Mouse (Mus musculus) midbrain, embryonic 12.5 days (tissue): ENCODE data around the gene Lsg1. TPM values are rescaled to one million over a fixed set of nuclear protein-coding genes. Genes with fewer than 3 reads are reported as not detected.

ENCODE experiments used
- ATAC-seq: fragments of 200-750 bp; cut with Nextera tagmentation; 2 replicates; pipeline ENCODE4 v1.8.0; 2017; ENCODE audit warnings: low read depth, moderate TSS enrichment, moderate library complexity; ENCODE audit not compliant: low FRiP score
- H3K27ac ChIP-seq: fragments of 300-500 bp; sonication (generic); replicated peaks from 2 replicates; pipeline ENCODE4 v1.5.1; 2016; ENCODE audit warnings: mild to moderate bottlenecking
- H3K27me3 ChIP-seq: fragments of 300-500 bp; sonication (generic); 2 replicates; pipeline ENCODE4 v1.6.1; 2016; ENCODE audit warnings: mild to moderate bottlenecking
- H3K36me3 ChIP-seq: fragments of 300-500 bp; sonication (generic); 2 replicates; pipeline ENCODE4 v1.6.1; 2016
- H3K4me1 ChIP-seq: fragments of 300-500 bp; sonication (generic); 2 replicates; pipeline ENCODE4 v1.6.1; 2016
- H3K4me2 ChIP-seq: fragments of 300-500 bp; sonication (generic); replicated peaks from 2 replicates; pipeline ENCODE4 v1.6.1; 2016; ENCODE audit warnings: mild to moderate bottlenecking, moderate library complexity
- H3K4me3 ChIP-seq: fragments of 300-500 bp; sonication (generic); 2 replicates; pipeline ENCODE4 v1.5.1; 2016; ENCODE audit warnings: mild to moderate bottlenecking
- H3K9ac ChIP-seq: fragments of 300-500 bp; sonication (generic); replicated peaks from 2 replicates; pipeline ENCODE4 v1.6.1; 2016; ENCODE audit warnings: mild to moderate bottlenecking, moderate library complexity
- H3K9me3 ChIP-seq: fragments of 300-500 bp; sonication (generic); 2 replicates; pipeline ENCODE4 v1.6.1; 2016; ENCODE audit warnings: mild to moderate bottlenecking
- WGBS: fragments of 180-500 bp; shearing (Covaris S2); methylation state at CpG from one replicate; pipeline ENCODE4 v1.1.7; 2016; 5-methylcytosine and 5-hydroxymethylcytosine counted together
- polyA plus RNA-seq: library from polyadenylated mRNA; unstranded; fragments of >200 nt; fragmentation: Nextera tagmentation; extraction: Ambion mirVana; gene quantifications from 2 replicates; pipeline ENCODE4 v1.2.1, GENCODE M21; 2016

The Lsg1 gene
- polyA plus RNA-seq, 1 experiment from 2014 or later, result 78.1 TPM

DNA sequence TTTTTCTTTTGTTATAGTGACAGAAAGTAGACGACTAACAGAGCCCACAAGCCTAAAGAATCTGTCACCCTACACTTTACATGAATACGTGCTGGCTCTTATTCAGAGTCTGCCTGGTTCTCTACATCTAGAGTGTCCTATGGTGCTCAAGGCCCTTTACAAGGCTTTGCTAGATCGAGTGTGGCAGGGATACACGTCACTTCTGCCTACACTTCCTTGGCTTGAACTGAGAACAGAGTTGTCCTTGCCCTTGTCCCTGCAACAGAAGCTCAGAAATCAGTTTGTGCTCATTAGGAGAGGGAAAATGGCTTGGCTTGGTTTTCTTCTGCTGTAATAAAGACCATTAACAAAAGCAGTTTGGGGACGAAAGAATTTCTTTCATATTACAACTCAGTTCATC, 23.9 kb upstream of the Lsg1 start:
- H3K4me3 ChIP-seq, result no peak overlapping the region
- no peak for ATAC-seq
- no peaks in the 10 kb centered on the region for H3K9me3 ChIP-seq
- H3K4me2 ChIP-seq, result no peak overlapping the region
- H3K36me3 ChIP-seq, result no peaks in the 10 kb centered on the region
- no peak overlapping the region for H3K27ac ChIP-seq
- H3K4me1 ChIP-seq, result peaks cover 11% of the 10 kb centered on the region; the same call in 1 of the 2 replicates
- H3K27me3 ChIP-seq, result no peaks in the 10 kb centered on the region
- no peak overlapping the region for H3K9ac ChIP-seq
- 83% methylated on average over 5 of the region's 5 CpGs for WGBS

DNA sequence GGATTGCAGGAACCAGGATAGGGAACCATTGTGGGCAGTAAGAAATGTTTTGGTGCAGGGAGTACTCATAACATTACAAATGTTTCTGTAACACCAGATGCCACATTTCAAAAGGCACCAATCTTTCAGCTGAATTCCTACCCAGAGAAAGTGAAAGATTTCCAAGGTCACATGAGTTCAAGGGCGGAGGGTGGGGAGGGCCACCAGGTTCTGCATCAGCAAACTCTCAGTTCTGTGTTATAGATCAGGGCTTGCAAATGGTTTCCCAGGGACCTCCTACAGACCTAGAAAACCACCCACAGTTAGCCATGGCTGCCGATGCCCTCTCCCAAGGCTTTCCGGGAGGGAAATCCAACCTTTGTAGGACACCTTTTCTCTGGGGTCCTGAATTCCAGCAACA, 20.5 kb upstream of the Lsg1 start:
- no peak for ATAC-seq
- H3K27ac ChIP-seq, result no peak overlapping the region
- WGBS, result 83% methylated on average over 3 of the region's 3 CpGs

DNA sequence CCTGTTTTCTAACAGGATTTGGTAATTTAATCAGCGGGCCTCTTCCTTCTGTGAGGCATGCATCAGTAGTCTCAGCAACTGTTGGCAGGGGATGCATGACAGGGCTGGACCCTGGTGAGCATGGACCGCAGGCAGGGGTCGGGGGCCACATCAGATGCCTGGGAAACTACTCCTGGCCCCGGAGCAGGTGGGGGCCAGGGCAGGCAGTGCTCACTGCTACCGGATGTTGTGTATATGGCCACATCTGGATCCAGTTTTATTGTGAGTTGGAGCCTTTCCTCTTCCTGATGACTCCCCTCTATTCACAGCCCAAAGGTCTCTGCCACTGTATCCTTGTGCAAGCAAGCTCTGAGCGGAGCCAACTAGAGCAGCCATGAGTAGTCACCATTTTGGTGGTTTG, 18.1 kb upstream of the Lsg1 start:
- 55% methylated on average over 6 of the region's 6 CpGs for WGBS

More for the DNA sequence above, 20.5 kb upstream of the Lsg1 start:
- no peaks in the 10 kb centered on the region for H3K36me3 ChIP-seq
- 0 out of 2 replicates have a peak, but pooled peaks cover 3% of the 10 kb centered on the region for H3K4me1 ChIP-seq
- H3K4me3 ChIP-seq, result no peak overlapping the region
- H3K9me3 ChIP-seq, result no peaks in the 10 kb centered on the region
- no peaks in the 10 kb centered on the region for H3K27me3 ChIP-seq
- no peak overlapping the region for H3K9ac ChIP-seq
- no peak overlapping the region for H3K4me2 ChIP-seq

DNA sequence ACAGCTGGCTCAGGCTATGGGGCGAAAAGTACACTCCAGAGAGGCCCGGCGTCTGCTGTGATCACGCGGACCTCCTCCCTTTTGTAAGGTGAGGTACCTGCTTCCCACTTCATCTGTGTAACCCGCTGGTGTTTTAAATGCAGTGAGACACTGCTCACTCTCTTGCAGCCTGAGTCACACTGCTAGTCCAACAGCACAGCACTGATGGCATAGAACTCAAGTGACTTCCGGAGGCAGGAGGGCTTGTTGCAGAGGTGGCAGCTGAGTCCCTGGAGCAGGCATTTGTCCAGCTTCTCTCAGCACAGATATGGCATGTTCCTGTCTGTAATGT, 17.4 kb upstream of the Lsg1 start:
- no peak overlapping the region for H3K4me3 ChIP-seq
- H3K9ac ChIP-seq, result no peak overlapping the region
- no peaks in the 10 kb centered on the region for H3K36me3 ChIP-seq
- peaks cover 24% of the 10 kb centered on the region for H3K4me1 ChIP-seq
- peaks cover 24% of the 10 kb centered on the region for H3K27me3 ChIP-seq
- no peak overlapping the region for H3K4me2 ChIP-seq
- WGBS, result 84% methylated on average over 7 of the region's 7 CpGs
- H3K9me3 ChIP-seq, result no peaks in the 10 kb centered on the region
- no peak for ATAC-seq
- no peak overlapping the region for H3K27ac ChIP-seq

More for the DNA sequence above, 18.1 kb upstream of the Lsg1 start:
- no peak overlapping the region for H3K9ac ChIP-seq
- H3K36me3 ChIP-seq, result no peaks in the 10 kb centered on the region
- H3K4me3 ChIP-seq, result no peak overlapping the region
- H3K27me3 ChIP-seq, result peaks cover 17% of the 10 kb centered on the region
- no peaks in the 10 kb centered on the region for H3K9me3 ChIP-seq
- ATAC-seq, result no peak
- peaks cover 18% of the 10 kb centered on the region for H3K4me1 ChIP-seq
- no peak overlapping the region for H3K27ac ChIP-seq
- H3K4me2 ChIP-seq, result no peak overlapping the region

DNA sequence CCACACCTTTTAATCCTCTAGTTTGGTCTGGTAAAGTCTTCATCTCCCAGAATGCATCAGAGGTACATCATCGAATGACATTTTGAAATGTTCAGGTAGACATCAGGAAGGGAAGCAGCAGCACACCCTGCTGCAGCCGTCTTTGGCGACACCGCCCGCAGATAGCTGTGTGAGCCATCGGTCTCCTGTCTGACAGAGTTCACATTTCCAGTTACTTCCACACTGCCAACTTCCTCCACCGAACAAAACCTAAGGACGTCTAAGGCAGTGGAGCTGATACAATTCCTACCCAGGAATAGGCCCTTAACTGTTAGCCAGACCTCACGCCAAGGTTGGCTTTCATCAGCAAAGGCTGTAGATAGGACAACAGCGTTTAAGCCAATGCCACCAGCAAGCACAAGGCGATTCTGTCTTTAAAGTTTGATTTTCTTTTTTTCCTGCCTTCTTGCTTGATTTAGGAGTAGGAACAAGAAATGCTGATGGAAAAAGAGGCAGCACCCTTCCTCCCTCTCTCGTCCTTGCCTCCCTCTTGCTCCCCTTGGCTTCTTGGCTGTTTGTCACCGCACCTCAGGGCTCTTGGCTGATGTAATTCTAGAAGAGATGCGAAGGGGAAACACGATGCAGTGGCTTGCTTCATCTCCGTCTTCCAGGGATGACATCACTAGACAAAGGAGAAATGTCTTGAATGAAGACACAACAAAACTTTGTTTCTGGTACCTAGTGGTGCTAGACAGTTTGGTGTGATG, 16.8 kb upstream of the Lsg1 start:
- H3K9ac ChIP-seq, result no peak overlapping the region
- H3K36me3 ChIP-seq, result no peaks in the 10 kb centered on the region
- no peak overlapping the region for H3K4me3 ChIP-seq
- H3K9me3 ChIP-seq, result no peaks in the 10 kb centered on the region
- no peak overlapping the region for H3K4me2 ChIP-seq
- H3K4me1 ChIP-seq, result peaks cover 24% of the 10 kb centered on the region
- H3K27ac ChIP-seq, result no peak overlapping the region
- no peak for ATAC-seq
- 79% methylated on average over 16 of the region's 16 CpGs for WGBS
- H3K27me3 ChIP-seq, result peaks cover 26% of the 10 kb centered on the region

DNA sequence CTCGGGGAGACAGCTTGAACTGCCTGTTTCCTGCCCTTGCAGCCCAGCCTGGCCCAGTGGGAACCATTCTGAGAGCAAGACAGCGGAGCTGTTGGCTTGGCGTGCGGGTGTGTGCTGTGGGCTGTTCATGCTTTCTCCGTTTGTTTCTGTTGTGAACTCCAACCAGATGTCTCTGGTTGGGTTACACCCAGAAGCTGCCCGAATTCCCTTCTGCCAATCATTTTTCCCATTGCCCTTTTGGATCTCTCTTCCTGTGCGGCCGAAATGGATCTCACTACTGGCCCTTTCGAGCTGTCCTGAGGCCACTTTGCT, 16.1 kb upstream of the Lsg1 start:
- Histone ChIP-seq H3K4me3 (no peak overlapping the region), H3K4me2 (no peak overlapping the region), H3K27ac (no peak overlapping the region), H3K9me3 (no peaks in the 10 kb centered on the region), H3K4me1 (peaks cover 24% of the 10 kb centered on the region), H3K27me3 (peaks cover 29% of the 10 kb centered on the region), H3K36me3 (no peaks in the 10 kb centered on the region), H3K9ac (no peak overlapping the region)
- WGBS, result 69% methylated on average over 9 of the region's 9 CpGs
- no peak for ATAC-seq

DNA sequence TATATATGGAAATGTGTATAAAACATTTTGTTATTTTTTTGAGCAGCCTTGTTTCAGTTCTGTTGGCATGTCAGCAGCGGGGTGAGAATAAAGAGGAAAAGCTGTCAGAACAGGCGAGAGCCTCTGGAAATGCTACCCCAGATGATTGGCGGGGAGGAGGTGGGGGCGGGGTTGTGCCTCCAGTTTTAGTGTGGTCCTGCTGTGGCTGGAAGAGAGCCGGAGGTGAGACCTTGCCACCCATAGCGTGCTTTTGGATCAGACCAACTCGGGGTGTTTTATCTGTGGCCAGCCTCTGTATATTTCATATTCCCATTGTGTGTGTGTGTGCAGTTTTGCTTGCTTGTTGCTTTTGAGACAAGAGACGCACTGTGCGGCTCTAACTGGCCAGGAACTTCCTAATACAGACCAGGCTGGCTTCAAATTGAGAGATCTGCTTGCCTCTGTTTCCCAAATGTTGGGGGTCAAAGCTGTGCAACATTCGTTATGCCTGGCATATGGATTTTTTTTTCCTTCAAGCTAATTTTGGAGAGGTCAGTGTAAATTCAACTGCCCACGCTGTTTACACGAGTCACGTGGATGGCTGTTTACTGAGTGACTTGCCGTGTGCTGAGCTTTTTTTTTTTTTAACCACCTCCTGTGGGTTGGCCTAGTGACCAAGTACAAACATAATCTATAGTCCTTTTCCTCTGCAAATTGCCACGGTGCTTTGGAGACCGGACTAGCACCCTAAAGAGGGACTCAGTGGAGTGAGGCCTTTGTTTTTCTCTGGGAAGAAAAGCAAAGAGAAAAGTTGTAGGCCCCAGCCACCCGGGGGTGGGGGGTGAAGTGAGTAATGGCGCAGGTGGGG, 15.5 kb upstream of the Lsg1 start:
- Histone ChIP-seq H3K36me3 (no peaks in the 10 kb centered on the region), H3K4me3 (no peak overlapping the region), H3K27me3 (peaks cover 31% of the 10 kb centered on the region), H3K4me2 (no peak overlapping the region), H3K4me1 (peaks cover 24% of the 10 kb centered on the region), H3K27ac (no peak overlapping the region), H3K9ac (no peak overlapping the region), H3K9me3 (no peaks in the 10 kb centered on the region)
- 33% methylated on average over 18 of the region's 18 CpGs for WGBS
- ATAC-seq, result no peak

DNA sequence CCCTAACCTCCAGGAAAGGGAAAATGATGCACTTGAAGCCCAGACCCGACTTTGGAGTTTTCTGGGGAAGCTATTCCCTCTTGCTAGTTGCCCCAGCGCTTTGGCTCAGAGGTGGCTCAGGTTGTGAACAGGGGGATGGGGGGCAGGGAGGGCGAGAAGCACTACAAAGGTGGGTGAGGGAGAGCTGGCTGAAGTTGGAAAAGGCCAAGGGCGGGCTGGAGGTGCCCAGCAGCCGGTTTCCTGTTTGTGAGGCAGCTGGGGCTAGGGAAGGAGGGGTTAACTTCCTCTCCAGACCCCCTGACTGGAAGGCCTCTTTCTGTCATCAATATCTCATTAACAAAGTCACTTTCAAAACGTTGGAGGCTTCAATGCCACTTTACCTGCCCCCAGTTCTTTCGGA, 14.6 kb upstream of the Lsg1 start:
- H3K9ac ChIP-seq, result no peak overlapping the region
- H3K4me3 ChIP-seq, result peak overlapping the region; percentile 55; the same call in 1 of the 2 replicates
- H3K9me3 ChIP-seq, result no peaks in the 10 kb centered on the region
- no peaks in the 10 kb centered on the region for H3K36me3 ChIP-seq
- peaks cover 39% of the 10 kb centered on the region for H3K27me3 ChIP-seq
- 30% methylated on average over 7 of the region's 7 CpGs for WGBS
- H3K27ac ChIP-seq, result no peak overlapping the region
- H3K4me2 ChIP-seq, result peak overlapping the region; percentile 85; the same call in 1 of the 2 replicates
- peaks cover 29% of the 10 kb centered on the region for H3K4me1 ChIP-seq
- no peak for ATAC-seq

DNA sequence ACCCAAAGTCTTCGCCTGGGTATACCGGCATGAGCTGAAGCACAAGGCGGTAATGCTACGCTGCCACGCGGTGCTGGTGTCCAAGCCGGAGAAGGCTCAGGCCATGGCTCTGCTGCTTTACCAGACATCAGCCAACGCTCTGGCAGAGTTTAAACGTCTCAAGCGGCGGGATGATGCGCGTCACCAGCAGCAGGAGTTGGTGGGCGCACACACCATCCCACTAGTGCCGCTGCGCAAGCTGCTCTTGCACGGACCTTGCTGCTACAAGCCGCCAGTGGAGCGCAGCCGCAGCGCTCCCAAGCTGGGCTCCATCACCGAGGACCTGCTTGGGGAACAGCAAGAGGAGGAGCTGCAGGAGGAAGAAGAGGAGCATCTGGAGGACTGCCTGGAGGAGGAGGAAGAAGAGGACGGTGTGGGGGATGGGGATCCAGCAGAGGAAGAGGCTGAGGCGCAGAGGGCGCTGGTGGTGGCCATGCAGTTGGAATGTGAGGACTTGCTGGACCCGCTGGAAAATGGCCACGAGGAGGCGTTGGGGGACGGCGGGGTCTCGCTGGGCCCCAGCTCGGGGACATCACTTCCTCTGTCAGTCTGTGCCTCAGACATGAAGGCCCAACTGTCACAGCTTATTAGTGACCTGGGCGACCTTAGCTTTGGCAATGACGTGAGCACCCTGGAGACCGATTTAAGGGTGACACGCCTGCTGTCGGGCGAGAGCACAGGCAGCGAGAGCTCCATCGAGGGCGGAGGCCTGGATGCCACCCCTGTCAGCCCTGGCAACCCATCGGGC, 13.8 kb upstream of the Lsg1 start:
- H3K36me3 ChIP-seq, result no peaks in the 10 kb centered on the region
- H3K4me1 ChIP-seq, result peaks cover 33% of the 10 kb centered on the region
- H3K9ac ChIP-seq, result peak overlapping the region; percentile 70
- ATAC-seq, result peak; percentile 8; the same call in 1 of the 2 replicates
- H3K27me3 ChIP-seq, result peaks cover 44% of the 10 kb centered on the region
- peak overlapping the region; percentile 55 for H3K4me3 ChIP-seq
- 9% methylated on average over 42 of the region's 42 CpGs for WGBS
- no peaks in the 10 kb centered on the region for H3K9me3 ChIP-seq
- no peak overlapping the region for H3K27ac ChIP-seq
- peak overlapping the region; percentile 85 for H3K4me2 ChIP-seq

DNA sequence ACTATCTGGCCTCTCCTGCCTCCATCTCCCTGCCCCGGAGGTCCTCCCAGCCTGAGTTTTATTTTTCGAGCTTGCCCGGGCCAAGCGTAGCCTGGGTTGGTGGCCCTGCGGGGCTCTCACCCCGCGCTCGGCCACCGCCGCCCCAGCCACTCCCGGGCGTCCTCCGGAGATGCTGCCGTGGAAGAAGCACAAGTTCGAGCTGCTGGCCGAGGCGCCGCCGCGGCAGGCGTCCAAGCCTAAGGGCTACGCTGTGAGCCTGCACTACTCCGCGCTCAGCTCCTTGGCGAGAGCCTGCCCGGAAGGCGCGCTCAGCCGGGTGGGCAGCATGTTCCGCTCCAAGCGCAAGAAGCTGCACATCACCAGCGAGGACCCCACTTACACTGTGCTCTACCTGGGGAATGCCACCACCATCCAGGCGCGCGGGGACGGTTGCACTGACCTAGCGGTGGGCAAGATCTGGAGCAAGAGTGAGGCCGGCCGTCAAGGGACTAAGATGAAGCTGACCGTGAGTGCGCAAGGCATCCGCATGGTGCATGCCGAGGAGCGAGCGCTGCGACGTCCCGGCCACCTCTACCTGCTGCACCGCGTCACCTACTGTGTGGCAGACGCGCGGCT, 13.1 kb upstream of the Lsg1 start:
- 1% methylated on average over 53 of the region's 53 CpGs for WGBS
- Histone ChIP-seq H3K9ac (peak overlapping the region; percentile 70), H3K4me1 (peaks cover 37% of the 10 kb centered on the region), H3K9me3 (no peaks in the 10 kb centered on the region), H3K36me3 (no peaks in the 10 kb centered on the region), H3K27ac (no peak overlapping the region), H3K4me3 (peak overlapping the region; percentile 55), H3K4me2 (peak overlapping the region; percentile 85), H3K27me3 (peaks cover 51% of the 10 kb centered on the region)
- peak; percentile 11; the same call in 1 of the 2 replicates for ATAC-seq

DNA sequence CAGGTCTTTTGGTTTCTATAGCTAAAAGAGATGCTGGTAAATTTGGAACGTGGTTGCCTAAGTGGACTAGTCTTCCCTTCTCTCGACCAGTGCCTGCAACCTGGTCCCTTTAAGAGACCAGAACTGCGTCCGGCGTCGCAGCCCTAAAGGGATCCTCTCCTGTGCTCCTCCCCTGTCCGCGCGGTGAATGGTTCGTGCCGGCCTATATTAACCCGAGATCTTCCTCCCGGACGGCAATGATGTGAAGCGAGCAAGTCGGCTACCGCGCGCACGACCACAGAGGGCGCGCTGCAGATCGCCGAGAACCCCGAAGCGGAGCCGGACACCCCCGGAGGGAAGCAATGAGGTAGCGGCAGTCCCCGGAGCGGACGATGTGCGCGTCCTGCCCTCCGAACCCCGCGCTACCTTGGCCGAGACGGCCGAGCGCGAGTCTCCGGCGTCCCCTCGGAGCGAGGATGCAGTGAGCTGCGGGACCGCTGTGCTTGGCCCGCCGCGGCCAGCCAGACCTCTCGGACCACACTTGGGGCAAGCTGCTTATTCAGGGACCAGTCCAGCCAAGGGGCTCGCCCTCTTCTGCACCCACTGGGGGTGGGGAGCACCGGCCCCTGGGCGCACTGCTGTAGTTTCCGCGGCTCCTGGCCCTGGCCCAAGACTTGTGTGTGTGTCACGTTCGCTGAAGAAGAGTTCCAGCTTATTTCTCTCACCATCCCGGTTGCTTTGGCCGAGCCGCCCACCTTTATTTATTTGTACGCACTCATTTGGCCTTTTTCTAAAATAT, 12.3 kb upstream of the Lsg1 start, which contains the start of gene Fam43a:
Gene Fam43a, plus strand, starts transcription at position 233 of the 778 bp plus-strand sequence.
- Histone ChIP-seq H3K9me3 (no peaks in the 10 kb centered on the region), H3K27ac (peak within 1 kb of the TSS; percentile 43; the same call in 1 of the 2 replicates), H3K9ac (peak within 1 kb of the TSS; percentile 70), H3K36me3 (no peaks in the 10 kb centered on the region), H3K27me3 (peaks cover 57% of the 10 kb centered on the region), H3K4me2 (peak within 1 kb of the TSS; percentile 85), H3K4me3 (peak within 1 kb of the TSS; percentile 55), H3K4me1 (peaks cover 37% of the 10 kb centered on the region)
- peak; percentile 69 for ATAC-seq
- WGBS, result 1% methylated on average over 63 of the region's 63 CpGs
